Mouse (Mus musculus) lung, postnatal 14 days (tissue): ENCODE measurements around the gene Tmem253.

Experiments used
- DNase-seq: peaks from one replicate; pipeline ENCODE4 v3.0.0; 2021

Gene Tmem253

GRCm38 (mm10) chr14:52015445-52016100 lies at the start of gene Tmem253:
Gene Tmem253 (plus strand): TSS chr14:52015658.
- DNase-seq: no peak

- no peak for DNase-seq
These were observed 48.1 kb upstream of the Tmem253 start for GRCm38 (mm10) chr14:51967400-51967799.

GRCm38 (mm10) chr14:51979252-51979651 lies 36.2 kb upstream of the Tmem253 start:
- no peak for DNase-seq

GRCm38 (mm10) chr14:51983251-51983650 lies 32.2 kb upstream of the Tmem253 start:
- no peak for DNase-seq

DNA sequence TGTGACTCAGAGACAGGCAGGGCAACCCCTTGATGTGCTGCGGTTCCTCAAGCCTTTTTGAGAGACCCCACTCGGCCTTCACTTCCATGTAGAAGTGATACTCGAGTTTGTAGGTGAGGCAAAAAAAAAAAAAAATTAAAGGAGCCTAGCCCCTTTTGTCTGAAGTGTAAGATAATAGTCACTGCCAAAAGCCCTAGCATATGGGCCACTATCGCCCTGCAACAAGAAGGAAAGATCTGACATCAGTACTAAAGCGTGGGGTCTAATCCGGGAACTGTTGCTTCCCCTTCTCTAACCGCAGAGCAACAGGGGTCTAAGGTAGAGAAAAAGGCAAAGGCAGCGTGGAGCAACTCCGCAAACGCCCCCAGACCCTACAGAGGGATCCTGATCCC lies 31.6 kb upstream of the Tmem253 start:
- no peak for DNase-seq

GRCm38 (mm10) chr14:51984247-51985231 lies 30.9 kb upstream of the Tmem253 start, which contains the start of gene Arhgef40:
Gene Arhgef40 (plus strand): TSS chr14:51984719.
- peak; percentile 79 for DNase-seq

- peak; percentile 74 for DNase-seq
These were observed 29.9 kb upstream of the Tmem253 start for GRCm38 (mm10) chr14:51985301-51986152.

GRCm38 (mm10) chr14:51986153-51986505 lies 29.3 kb upstream of the Tmem253 start:
- no peak for DNase-seq

DNA sequence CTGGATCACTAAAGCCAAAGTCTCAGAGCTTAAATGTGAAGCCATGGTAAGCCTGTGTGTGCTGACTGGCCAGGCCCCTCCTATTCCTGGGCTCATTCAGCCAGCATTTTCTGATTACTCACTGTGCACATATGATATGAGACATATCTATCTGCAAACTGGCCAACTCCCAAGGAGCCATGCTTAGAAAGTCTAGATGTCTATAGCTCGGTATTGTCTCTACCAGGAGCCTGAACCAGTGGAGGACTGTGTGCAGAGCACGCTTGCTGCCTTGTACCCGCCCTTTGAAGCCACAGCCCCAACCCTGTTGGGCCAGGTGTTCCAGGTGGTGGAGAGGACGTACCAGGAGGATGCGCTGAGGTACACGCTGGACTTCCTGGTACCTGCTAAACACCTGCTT lies 28.3 kb upstream of the Tmem253 start:
- no peak for DNase-seq

- DNase-seq: no peak
These were observed 26.7 kb upstream of the Tmem253 start for GRCm38 (mm10) chr14:51988731-51989130.

GRCm38 (mm10) chr14:51989461-51989970 lies 25.9 kb upstream of the Tmem253 start:
- DNase-seq: no peak

DNA sequence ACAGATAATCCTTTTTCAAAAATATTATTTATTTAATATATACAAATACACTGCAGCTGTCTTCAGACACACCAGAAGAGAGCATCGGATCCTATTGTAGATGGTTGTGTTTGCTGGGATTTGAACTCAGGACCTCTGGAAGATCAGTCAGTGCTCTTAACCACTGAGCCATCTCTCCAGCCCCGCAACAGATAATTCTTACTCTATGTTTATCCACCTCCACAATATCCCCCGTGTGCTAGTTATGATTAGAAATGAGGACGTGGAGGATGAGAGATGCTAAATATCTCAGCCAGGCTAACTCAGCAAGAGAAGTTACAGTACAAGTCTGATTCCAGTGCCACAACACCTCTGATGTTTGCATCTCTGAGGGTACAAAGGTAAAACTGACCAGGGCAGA lies 21.0 kb upstream of the Tmem253 start:
- DNase-seq: no peak

GRCm38 (mm10) chr14:51995219-51995871 lies 20.1 kb upstream of the Tmem253 start:
- DNase-seq: no peak

- DNase-seq: no peak
These were observed 19.1 kb upstream of the Tmem253 start for GRCm38 (mm10) chr14:51996231-51996841.

DNA sequence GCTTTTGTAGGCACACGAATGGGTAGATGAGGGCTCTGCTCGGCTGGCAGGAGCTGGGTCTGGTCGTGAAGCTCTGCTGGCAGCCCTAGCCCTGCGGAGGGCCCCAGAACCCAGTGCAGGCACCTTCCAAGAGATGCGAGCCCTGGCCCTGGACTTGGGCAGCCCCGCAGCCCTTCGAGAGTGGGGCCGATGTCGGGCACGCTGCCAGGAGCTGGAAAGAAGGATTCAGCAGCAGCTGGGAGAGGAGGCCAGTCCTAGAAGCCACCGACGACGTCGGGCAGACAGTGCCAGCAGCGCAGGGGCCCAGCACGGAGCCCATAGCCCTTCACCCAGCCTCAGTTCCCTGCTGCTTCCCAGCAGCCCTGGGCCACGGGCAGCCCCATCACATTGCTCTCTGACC lies 18.6 kb upstream of the Tmem253 start:
- DNase-seq: no peak

DNA sequence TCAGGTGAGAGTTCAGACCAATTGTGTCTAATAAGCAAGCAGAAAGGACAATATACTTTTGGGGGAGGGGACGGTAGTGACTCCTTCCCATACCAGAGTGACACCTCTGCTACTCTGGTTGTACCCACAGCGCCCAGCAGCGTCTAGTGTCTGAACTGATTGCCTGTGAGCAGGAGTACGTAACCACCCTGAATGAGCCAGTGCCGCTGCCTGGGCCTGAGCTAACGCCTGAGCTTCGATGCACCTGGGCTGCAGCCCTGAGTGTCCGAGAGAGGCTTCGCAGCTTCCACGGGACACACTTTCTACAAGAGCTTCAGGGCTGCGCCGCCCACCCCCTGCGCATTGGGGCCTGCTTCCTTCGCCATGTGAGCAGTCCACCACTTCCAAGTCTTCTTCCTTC lies 18.0 kb upstream of the Tmem253 start:
- DNase-seq: no peak

DNA sequence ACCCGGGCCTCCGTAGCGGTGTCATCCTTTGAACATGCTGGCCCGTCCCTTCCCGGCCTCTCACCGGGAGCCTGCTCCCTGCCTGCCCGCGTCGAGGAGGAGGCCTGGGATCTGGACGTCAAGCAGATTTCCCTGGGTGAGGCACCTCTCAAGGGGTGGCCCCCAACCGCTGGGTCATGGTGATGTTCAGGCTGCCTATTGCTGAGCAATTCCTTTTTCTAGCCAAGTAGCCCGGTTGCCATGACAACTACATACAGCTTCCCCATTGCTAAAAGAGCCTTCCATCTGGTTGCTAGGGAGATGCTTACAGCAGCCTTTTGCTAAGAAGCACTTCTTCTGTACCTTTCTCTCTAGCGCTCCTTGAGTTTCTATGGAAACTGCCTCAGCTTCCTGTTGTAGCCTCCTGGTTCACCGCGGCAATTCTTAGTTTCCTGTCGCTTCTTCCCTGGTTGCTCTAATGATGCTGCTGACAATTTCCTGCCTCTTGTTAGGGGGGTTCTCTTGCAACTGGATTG lies 11.4 kb upstream of the Tmem253 start:
- no peak for DNase-seq

GRCm38 (mm10) chr14:52005141-52005540 lies 10.3 kb upstream of the Tmem253 start:
- no peak for DNase-seq

GRCm38 (mm10) chr14:52005616-52006015 lies 9.8 kb upstream of the Tmem253 start:
- DNase-seq: no peak

DNA sequence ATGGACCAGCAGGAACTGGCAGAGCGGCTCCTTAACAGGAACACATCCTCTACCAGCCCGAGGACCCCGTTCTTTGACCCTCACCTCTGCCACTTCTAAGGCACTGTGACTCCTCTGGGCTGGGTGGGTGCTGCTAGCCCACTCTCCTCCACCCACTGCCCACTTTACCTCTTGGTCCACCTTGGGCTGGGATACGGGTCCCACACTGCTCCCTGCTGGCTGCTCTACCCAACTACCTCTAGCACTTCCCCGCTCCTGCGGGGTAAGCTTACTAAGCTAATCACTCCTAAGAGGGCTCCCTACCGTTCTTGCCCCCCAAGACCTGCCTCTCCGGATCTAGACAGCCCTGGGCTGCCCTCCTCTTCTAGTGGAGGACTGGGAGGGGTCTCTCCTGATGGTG lies 9.2 kb upstream of the Tmem253 start:
- no peak for DNase-seq

- DNase-seq: no peak
These were observed 8.7 kb upstream of the Tmem253 start for GRCm38 (mm10) chr14:52006771-52007170.
